35 mouse cellular contexts compared by ENCODE assay signal in the genomic region with DNA sequence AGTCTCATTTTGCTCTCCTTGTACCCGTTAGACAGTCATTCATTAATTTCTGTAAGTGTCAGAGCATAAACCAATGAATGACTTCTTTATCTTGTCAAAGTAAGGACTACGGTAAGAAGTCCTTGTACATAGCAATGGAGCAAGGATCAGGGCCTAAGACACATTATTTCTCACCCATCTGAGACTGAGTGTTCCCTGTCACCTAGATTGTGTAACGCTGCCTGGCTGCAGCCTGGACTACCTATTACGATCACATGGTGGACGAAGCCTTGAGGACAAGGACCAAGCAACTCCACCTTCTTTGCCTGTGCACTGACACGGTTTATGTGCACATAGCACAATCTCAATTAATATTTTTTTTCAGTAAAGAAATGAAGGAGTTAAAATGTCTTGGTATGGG. TPM values are rescaled to one million over a fixed set of nuclear protein-coding genes. Genes with fewer than 3 reads are reported as not detected.
"Had no signal": no experiment of that assay in that cellular context is flagged by ENCODE, and none has a peak within 500 bp of the region (broad histone marks: within the 10 kb centered on the region; RNA-seq: fewer than 3 reads in every experiment).

No protein-coding gene starts in this region.

- H3K27me3 ChIP-seq: limb, embryonic 12.5 days; limb, embryonic 13.5 days; limb, embryonic 15.5 days; liver, embryonic 12.5 days; liver, embryonic 13.5 days; liver, embryonic 15.5 days; lung, embryonic 15.5 days; megakaryocyte, embryonic 14.5 days; midbrain, embryonic 12.5 days; midbrain, embryonic 13.5 days; midbrain, embryonic 15.5 days; neural tube, embryonic 12.5 days had no signal

- H3K4me3 ChIP-seq: limb, embryonic 10.5 days; limb, embryonic 12.5 days; limb, embryonic 13.5 days; limb, embryonic 15.5 days; liver, embryonic 12.5 days; liver, embryonic 13.5 days; liver, embryonic 15.5 days; lung, embryonic 15.5 days; megakaryocyte, embryonic 14.5 days; midbrain, embryonic 10.5 days; midbrain, embryonic 12.5 days; midbrain, embryonic 13.5 days; midbrain, embryonic 15.5 days; myocyte; neural tube, embryonic 12.5 days had no signal

- H3K4me2 ChIP-seq: limb, embryonic 12.5 days; limb, embryonic 13.5 days; limb, embryonic 15.5 days; liver, embryonic 11.5 days; liver, embryonic 12.5 days; liver, embryonic 13.5 days; liver, embryonic 15.5 days; lung, embryonic 14.5 days; lung, embryonic 15.5 days; midbrain, embryonic 12.5 days; midbrain, embryonic 13.5 days; midbrain, embryonic 15.5 days; neural tube, embryonic 12.5 days had no signal

- H3K9me3 ChIP-seq: limb, embryonic 10.5 days; limb, embryonic 12.5 days; limb, embryonic 13.5 days; limb, embryonic 15.5 days; liver, embryonic 12.5 days; liver, embryonic 13.5 days; liver, embryonic 15.5 days; lung, embryonic 15.5 days; megakaryocyte, embryonic 14.5 days; midbrain, embryonic 10.5 days; midbrain, embryonic 12.5 days; midbrain, embryonic 13.5 days; midbrain, embryonic 15.5 days; neural tube, embryonic 12.5 days had no signal

- ATAC-seq: liver, embryonic 12.5 days; liver, postnatal 0 days; lung, postnatal 0 days; midbrain, embryonic 13.5 days; midbrain, embryonic 15.5 days; midbrain, embryonic 16.5 days had no signal

- H3K36me3 ChIP-seq: limb, embryonic 10.5 days; limb, embryonic 12.5 days; limb, embryonic 13.5 days; limb, embryonic 15.5 days; liver, embryonic 12.5 days; liver, embryonic 13.5 days; liver, embryonic 15.5 days; lung, embryonic 15.5 days; midbrain, embryonic 10.5 days; midbrain, embryonic 12.5 days; midbrain, embryonic 13.5 days; midbrain, embryonic 15.5 days; neural tube, embryonic 12.5 days had no signal

- DNase-seq: left cerebral cortex, postnatal 4 days; liver; liver, embryonic 13.5 days; liver, postnatal 0 days; lung, adult 18-20 months; lung, adult 2 months; lung, embryonic 14.5 days; lung, postnatal 10 days; lung, postnatal 14 days; lung, postnatal 36 days; lung, postnatal 4 days; midbrain, embryonic 14.5 days had no signal

- H3K4me1 ChIP-seq: limb, embryonic 12.5 days; limb, embryonic 13.5 days; limb, embryonic 15.5 days; liver, embryonic 12.5 days; liver, embryonic 13.5 days; liver, embryonic 15.5 days; lung, embryonic 15.5 days; megakaryocyte, embryonic 14.5 days; midbrain, embryonic 10.5 days; midbrain, embryonic 12.5 days; midbrain, embryonic 13.5 days; midbrain, embryonic 15.5 days; neural tube, embryonic 12.5 days had no signal

- H3K9ac ChIP-seq: limb, embryonic 12.5 days; limb, embryonic 13.5 days; limb, embryonic 15.5 days; liver, embryonic 12.5 days; liver, embryonic 13.5 days; liver, embryonic 14.5 days; liver, embryonic 15.5 days; liver, postnatal 0 days; lung, embryonic 14.5 days; lung, embryonic 15.5 days; midbrain, embryonic 12.5 days; midbrain, embryonic 13.5 days; midbrain, embryonic 15.5 days; neural tube, embryonic 12.5 days had no signal

- H3K27ac ChIP-seq: limb, embryonic 10.5 days; limb, embryonic 12.5 days; limb, embryonic 13.5 days; limb, embryonic 15.5 days; liver, embryonic 12.5 days; liver, embryonic 13.5 days; liver, embryonic 14.5 days; liver, embryonic 15.5 days; lung, embryonic 15.5 days; macrophage; midbrain, embryonic 10.5 days; midbrain, embryonic 12.5 days; midbrain, embryonic 13.5 days; midbrain, embryonic 15.5 days; neural tube, embryonic 12.5 days had no signal

RNA-seq across cellular contexts. Expression of a gene that starts 28.3 kb away (rescaled TPM):
- total RNA-seq: megakaryocyte progenitor cell, adult 5-6 weeks; megakaryocyte, adult 5-6 weeks; megakaryocyte-erythroid progenitor cell, adult 5-6 weeks; monocyte, adult 5-6 weeks had no signal
- polyA plus RNA-seq: macrophage, myocyte had no signal
